Mouse (Mus musculus) stomach, postnatal 0 days (tissue): Measurements from ENCODE around the gene Sertad1.

Experiments
- CTCF ChIP-seq: IDR thresholded peaks from 2 replicates; pipeline ENCODE4 v1.5.1; 2016; ENCODE audit warnings: antibody characterized with exemption, low read depth, mild to moderate bottlenecking, moderate library complexity
- EP300 ChIP-seq: optimal IDR thresholded peaks from 2 replicates; pipeline ENCODE3; 2016; ENCODE audit warnings: antibody characterized with exemption

DNA sequence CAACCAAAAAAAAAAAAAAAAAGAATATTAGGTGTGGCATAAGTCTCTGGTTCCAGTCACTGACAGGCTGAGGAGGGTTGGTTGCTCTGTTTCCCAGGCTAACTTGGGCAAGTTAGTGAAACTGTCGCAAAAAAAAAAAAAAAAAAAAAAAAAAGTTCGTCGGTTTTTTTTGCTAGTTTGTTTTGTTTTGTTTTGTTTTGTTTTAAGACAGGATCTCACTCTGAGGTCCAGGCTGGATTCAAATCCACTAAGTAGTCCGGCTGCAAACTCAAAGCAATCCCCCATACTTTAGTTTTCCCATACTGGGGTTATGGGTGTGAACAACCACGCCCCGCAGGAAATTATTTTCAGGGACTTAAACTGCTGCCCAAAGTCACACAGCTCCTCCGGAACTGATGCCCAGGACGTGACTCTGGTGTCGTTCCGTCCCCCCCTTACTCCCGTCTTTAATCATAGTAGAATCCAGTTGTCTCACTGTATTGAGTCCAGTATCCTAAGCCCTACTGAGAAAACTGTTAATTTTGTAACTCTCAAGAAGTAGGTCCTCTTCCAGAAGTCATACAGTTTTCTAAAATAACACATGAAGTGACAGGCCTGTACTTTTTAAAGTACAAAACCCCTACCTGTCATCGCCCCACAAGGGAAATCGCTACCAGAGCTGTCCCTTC, 474 bp upstream of the Sertad1 start:
- TF ChIP-seq EP300 (no peak), CTCF (no peak)
